1 mouse cellular context compared by ENCODE assay signal in the genomic region with DNA sequence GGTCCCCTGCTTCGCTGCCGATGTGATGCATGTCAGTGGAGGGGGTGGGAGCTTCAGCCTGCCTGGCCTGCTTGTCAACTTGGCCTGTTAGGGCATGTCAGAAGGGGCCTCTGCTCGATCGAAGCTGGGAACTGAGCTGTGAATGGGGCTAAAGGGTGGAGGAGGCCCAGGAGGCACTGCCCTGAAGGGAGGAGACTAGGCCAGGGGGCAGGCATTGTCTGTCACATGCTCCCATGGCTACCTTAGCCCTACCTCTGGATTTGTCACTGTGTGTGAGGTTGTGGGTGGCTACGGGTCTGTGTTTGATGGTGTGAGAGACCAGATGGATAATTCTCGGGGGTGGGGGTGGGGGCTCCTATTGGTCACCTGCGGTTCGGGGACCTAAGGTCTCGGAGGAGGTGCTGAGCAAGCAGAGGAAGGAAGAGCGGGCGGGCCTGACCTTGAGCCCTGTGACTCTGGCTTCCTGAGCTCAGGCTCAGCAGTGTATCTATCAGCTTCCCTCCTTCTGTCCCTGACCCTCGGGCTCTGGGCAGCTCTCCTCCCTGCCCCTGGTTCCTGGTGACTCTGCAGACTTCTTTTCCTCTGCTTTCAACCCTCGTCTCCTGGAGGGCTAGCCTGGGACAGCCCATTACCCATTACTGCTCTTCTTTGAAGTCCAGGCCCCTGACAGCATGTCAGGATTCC.
TF ChIP-seq lines count a peak whose summit lies in the region.

No protein-coding gene starts in this region.

TF ChIP-seq in CH12.LX, 34 proteins besides CTCF, POLR2A, EP300 and RAD21 (continued from another document):
- TF ChIP-seq ETS1 (conservative IDR thresholded peaks at IDR 0.05; ENCODE audit: low read depth, low read length) (peak; percentile 45; the same call in 1 of the 2 replicates), ZKSCAN1 (IDR thresholded peaks at IDR 0.05; ENCODE audit: borderline replicate concordance, low read depth, low read length) (no peak)
